Mouse (Mus musculus): ENCODE results near the gene Adgrf1.

Adgrf1 gene

GRCm38 (mm10) chr17:43270161-43270560 is at the start of gene Adgrf1:
Gene Adgrf1 (plus strand): TSS chr17:43270329.
- in situ Hi-C loops (cut with MboI, MseI) = no loop called here

- in situ Hi-C loops (cut with MboI, MseI) = loop anchor here (5.0 kb wide), 1 partner anchor 204 kb away; no protein-coding TSS in a partner anchor
These were observed 44.0 kb upstream of the Adgrf1 start for GRCm38 (mm10) chr17:43226101-43226500.

- in situ Hi-C loops (cut with MboI, MseI) = loop anchor here (5.0 kb wide), 1 partner anchor 208 kb away; no protein-coding TSS in a partner anchor
These were observed 40.3 kb upstream of the Adgrf1 start for GRCm38 (mm10) chr17:43229621-43230513.

DNA sequence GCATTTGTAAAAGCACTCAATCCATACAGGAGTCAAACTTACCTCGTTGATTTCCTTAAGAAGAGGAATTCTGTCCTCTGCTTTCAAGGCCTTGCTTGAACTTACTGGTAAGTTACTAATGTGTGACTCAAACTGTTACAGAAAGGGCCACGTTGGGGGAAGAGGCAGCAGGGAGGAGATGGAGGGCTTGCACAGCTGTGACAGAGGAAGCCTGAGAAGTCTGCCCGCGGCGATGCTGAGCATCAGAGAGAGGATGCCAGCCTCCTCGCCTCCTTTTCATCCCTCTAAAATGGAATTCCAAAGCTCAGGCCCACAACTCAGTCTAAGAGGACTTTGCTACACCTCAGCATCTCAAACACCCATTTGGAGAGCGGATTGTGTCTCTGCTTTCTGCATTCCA is 39.3 kb upstream of the Adgrf1 start:
- in situ Hi-C loops (cut with MboI, MseI) = no loop called here

DNA sequence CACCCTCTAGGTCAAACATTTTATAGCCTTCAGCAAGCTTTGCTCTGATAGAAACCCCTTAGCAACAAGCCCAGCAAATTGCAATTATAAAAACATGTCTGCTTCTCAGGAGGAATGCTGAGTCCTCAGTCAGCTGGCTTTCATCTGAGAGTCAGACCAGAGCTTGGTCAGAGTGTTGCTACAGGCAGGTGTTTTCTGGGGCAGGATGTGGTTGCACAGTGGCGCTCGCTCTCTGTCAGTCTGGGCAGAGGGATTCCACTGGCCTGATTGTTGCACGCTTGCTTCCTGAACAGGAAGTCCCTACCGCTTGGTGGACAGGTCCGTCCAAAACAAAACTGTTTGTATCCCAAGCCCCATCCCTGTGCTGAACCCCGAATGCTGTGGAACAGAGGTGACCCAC is 37.4 kb upstream of the Adgrf1 start:
- in situ Hi-C loops (cut with MboI, MseI) = no loop called here

- in situ Hi-C loops (cut with MboI, MseI) = no loop called here
These were observed 33.4 kb upstream of the Adgrf1 start for GRCm38 (mm10) chr17:43236656-43237250.

DNA sequence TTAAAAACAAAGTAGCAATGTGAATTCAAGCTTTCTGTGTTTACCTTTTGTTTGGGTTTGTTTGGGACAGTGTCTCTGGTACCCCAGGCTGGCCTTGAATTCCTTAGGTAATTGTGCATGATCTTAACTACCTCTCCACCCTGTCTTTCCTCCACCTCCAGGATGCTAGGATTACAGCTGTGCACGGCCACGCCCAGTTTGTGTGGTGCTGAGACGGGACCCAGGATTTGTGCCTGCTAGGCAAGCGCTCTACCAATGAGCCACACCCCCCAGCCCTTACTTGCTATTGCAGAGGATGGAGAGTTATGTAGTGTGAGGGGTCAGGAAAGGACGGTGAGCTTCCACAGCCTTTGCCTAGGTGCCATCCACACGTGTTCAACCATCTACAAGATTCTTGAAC is 31.1 kb upstream of the Adgrf1 start:
- in situ Hi-C loops (cut with MboI, MseI) = no loop called here

DNA sequence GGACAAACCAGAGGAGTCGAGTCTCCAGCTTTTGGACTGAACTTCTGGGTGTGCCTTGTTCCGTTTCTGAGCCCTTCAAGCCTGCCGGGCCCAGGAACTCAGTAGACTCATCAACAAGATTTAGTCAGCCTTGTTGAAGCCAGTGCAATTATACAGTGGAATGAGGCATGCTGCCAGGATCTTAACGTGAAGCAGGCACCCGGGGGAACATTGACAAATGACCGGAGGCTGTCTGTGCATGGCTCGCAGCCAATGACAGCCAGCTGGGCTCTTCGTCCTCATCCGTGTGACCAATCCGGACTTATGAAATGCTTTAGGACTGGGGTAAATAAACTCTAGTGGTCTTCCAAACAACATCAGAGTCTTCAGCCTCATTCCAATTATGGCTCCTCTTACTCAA is 29.0 kb upstream of the Adgrf1 start:
- in situ Hi-C loops (cut with MboI, MseI) = no loop called here

- in situ Hi-C loops (cut with MboI, MseI) = no loop called here
These were observed 27.5 kb upstream of the Adgrf1 start for GRCm38 (mm10) chr17:43242609-43243008.

- in situ Hi-C loops (cut with MboI, MseI) = no loop called here
These were observed 24.8 kb upstream of the Adgrf1 start for GRCm38 (mm10) chr17:43245364-43245763.

GRCm38 (mm10) chr17:43247245-43247644 is 22.9 kb upstream of the Adgrf1 start:
- in situ Hi-C loops (cut with MboI, MseI) = no loop called here

- in situ Hi-C loops (cut with MboI, MseI) = no loop called here
These were observed 20.5 kb upstream of the Adgrf1 start for GRCm38 (mm10) chr17:43249645-43250044.

DNA sequence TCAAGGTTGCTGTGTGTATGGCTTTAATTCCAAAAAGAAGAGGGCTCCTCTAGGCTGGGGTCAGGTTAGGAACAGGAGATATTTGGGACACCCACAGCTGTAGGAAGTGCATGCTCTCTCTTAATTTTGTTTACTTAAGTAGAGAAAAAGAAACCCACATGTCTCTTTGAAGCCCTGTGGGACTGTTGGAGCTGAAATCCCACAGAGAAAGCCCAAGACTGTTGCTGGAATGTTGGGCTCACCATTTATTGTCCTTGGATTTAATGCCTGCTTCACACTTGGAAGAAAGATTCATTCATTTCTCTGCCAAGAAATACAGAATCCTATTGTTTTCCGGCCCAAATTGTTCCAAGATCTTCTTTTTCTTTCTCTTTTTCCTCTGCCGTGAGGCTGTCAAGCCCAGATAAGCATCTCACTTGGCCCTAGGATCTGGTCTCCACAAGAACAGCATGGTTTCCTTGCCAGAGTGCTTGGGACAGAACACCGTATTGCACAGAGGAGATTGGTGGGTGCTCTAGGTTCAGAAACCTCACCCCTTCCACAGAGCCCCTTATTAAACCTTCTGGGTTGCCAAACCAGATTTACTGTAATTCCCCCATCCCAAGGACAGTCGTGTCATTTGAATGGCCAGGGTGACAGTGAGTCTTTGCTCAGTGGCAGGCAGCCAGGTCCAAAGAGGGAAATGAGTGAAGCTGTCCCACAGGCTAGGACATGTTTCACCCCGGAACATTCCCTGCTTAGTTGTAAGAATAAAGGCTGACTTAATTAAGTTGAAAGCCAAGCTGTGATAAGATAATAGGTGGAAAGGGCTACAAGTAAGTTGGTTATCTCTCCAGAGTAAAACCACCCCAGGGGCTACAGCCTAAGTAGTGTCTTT is 18.6 kb upstream of the Adgrf1 start:
- in situ Hi-C loops (cut with MboI, MseI) = no loop called here

DNA sequence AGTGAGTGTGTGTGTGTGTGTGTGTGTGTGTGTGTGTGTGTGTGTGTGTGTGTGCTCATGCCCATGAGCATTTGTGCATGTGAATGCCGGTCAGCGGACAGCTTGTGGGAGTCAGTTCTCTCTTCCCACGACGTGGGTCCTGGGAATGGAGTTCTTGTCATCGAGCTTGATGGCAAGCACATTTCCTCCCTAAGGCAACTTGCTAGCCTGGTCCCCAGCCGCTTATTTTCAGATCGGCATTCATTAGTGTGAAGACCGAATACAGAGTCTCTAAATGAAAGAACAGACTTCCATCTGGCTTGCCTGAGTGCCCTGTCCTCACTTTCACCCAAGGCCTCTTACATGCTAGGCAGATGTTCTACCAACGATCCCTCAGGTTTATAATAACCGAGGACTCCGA is 17.3 kb upstream of the Adgrf1 start:
- in situ Hi-C loops (cut with MboI, MseI) = no loop called here

- in situ Hi-C loops (cut with MboI, MseI) = no loop called here
These were observed 15.9 kb upstream of the Adgrf1 start for GRCm38 (mm10) chr17:43254261-43254660.

DNA sequence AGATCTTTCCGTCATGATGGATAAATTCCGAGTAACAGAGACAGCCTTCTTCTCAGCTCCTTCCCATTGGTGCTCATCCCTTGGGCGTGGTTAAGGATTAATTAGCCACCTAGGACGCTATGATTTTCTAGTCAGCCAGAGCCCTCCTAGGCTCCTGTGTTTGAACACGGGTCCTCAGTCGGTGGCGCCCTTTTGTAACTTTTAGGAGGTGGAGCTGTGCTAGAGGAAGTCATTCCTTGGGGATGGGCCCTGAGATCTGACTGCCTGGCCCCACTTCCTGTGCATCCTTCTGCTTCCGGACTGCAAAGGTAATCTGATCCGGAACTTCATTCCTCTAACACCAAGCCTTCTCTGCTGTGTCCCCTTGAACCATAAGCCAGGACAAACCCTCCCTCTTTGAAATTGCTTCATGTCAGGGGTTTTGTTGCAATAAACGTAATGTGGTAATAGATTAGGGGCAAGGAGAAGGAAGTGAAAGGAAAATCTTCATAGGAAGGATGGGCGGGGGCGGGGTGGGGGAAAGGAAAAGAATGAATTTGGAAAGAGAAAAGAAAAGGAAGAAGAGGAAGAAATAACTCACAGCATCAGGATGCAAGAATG is 13.5 kb upstream of the Adgrf1 start:
- in situ Hi-C loops (cut with MboI, MseI) = no loop called here

DNA sequence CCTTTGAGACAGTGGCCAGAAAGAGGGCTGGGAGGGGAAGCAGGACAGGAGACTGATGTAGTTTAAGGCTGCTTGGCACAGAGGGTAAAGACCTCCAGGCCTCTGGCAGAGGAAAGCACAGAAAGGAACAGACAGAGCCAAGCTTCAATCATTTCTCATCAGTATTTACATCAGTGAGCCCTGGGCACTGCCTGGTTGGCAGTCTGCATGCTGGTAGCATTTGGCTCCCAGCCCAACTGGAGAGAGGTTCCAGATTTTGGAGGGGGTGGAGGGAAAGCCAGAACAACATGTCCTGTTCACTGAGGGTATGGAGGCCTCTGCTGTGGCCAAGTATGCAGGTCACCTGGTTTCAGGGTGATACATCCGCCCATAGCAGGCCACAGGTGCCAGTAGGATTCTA is 12.4 kb upstream of the Adgrf1 start:
- in situ Hi-C loops (cut with MboI, MseI) = no loop called here

DNA sequence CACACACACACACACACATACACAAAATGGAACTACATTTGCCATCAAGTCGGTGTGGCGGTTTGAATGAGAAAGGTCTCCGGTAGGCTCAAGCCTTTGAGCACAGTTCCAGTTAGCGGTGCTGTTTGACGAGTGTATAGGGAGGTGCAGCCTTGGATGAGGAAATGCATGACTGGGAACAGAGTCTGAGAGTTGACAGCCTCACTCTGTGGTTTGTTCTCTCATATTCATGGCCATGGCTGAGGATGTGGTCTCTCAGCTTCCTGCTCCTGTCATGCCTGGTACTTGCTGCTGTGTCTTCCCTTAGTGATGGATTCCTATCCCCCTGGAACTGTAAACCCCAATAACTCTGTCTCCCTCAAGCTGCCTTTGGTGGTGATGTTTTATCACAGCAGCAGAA is 8.2 kb upstream of the Adgrf1 start:
- in situ Hi-C loops (cut with MboI, MseI) = loop anchor here (5.0 kb wide), 1 partner anchor 195 kb away; no protein-coding TSS in a partner anchor

- in situ Hi-C loops (cut with MboI, MseI) = loop anchor here (5.0 kb wide), 2 partner anchors 193 to 363 kb away; no protein-coding TSS in a partner anchor
These were observed 5.4 kb upstream of the Adgrf1 start for GRCm38 (mm10) chr17:43264739-43265138.

- in situ Hi-C loops (cut with MboI, MseI) = loop anchor here (5.0 kb wide), 1 partner anchor 362 kb away; no protein-coding TSS in a partner anchor
These were observed 4.8 kb upstream of the Adgrf1 start for GRCm38 (mm10) chr17:43265178-43265837.

GRCm38 (mm10) chr17:43265944-43266343 is 4.2 kb upstream of the Adgrf1 start:
- in situ Hi-C loops (cut with MboI, MseI) = loop anchor here (5.0 kb wide), 1 partner anchor 361 kb away; no protein-coding TSS in a partner anchor

Measured in regulatory T cell (primary cell).